Comparison of ENCODE assay signal across 12 mouse cellular contexts in the genomic region with DNA sequence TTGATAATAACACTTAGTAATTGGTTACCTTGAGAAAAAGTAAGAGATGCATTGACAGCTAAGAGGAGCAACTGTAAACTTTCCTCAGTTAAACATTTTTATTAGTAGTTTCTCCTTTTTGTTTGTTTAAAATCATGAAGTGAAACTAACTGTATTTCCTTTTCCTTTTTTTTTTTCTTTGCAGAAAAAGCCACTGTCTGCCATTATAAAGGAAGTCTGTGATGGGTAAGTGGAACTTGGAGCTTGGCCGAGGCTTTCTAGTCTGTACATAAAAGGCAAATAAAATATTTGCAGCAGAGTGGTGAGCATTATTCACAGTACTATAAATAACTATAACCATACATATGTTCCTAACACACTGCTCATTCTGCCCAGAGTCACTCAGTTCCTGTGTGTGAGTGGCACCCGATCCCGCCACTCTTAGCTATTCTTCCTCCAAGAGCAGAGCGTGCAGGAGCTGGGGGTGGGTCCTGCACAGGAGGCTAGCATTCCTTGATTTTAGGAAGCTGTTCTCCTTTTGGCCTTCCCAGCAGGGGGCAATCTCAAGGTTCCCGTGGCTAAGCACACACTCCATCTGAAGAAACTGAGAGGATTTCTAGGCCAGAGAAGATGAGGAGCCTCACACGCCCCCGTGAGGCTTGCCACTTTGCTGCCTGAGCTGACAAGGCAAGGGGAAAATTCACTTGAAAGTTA.
DNase-seq lines count a peak whose midpoint lies in the region; ATAC-seq and TF ChIP-seq lines count a peak whose summit lies in the region.
"Had no signal": no experiment of that assay in that cellular context is flagged by ENCODE, and none has a peak within 500 bp of the region (broad histone marks: within the 10 kb centered on the region; RNA-seq: fewer than 3 reads in every experiment).

No protein-coding gene starts in this region.

- no peak overlapping the region for H3K4me3 ChIP-seq in heart, embryonic 16.5 days (ENCODE audit: low read length)
- no peak overlapping the region for H3K4me3 ChIP-seq in embryonic facial prominence, embryonic 15.5 days (replicated peaks)
- no peak overlapping the region for H3K4me3 ChIP-seq in liver, postnatal 0 days (ENCODE audit: low read depth, low read length)
- H3K4me3 ChIP-seq: hindbrain, embryonic 15.5 days had no signal

- no peaks in the 10 kb centered on the region for H3K27me3 ChIP-seq in heart, embryonic 16.5 days (ENCODE audit: control insufficient read depth, insufficient read depth, low read length)
- H3K27me3 ChIP-seq in embryonic facial prominence, embryonic 15.5 days: no peaks in the 10 kb centered on the region
- H3K27me3 ChIP-seq in liver, postnatal 0 days (ENCODE audit: insufficient read depth, low read length): no peaks in the 10 kb centered on the region
- H3K27me3 ChIP-seq: hindbrain, embryonic 15.5 days had no signal

- H3K36me3 ChIP-seq in heart, embryonic 16.5 days (ENCODE audit: control insufficient read depth, insufficient read depth): no peaks in the 10 kb centered on the region
- H3K36me3 ChIP-seq in embryonic facial prominence, embryonic 15.5 days: no peaks in the 10 kb centered on the region
- peaks cover 5% of the 10 kb centered on the region; the same call in 1 of the 2 replicates for H3K36me3 ChIP-seq in liver, postnatal 0 days (replicated peaks; ENCODE audit: insufficient read depth, low read length)
- H3K36me3 ChIP-seq: G1E; hindbrain, embryonic 15.5 days had no signal

- no peaks in the 10 kb centered on the region for H3K9me3 ChIP-seq in heart, embryonic 16.5 days (replicated peaks; ENCODE audit: control insufficient read depth, low read length)
- H3K9me3 ChIP-seq in embryonic facial prominence, embryonic 15.5 days (replicated peaks): no peaks in the 10 kb centered on the region
- no peaks in the 10 kb centered on the region for H3K9me3 ChIP-seq in liver, postnatal 0 days (ENCODE audit: low read length)
- H3K9me3 ChIP-seq: G1E; hindbrain, embryonic 15.5 days had no signal

- no peak; the same call in 1 of the 2 replicates for TF ChIP-seq CTCF in liver, postnatal 0 days (IDR thresholded peaks at IDR 0.05; ENCODE audit: low read depth)

- peak overlapping the region; percentile 46; the same call in 1 of the 2 replicates for H3K4me2 ChIP-seq in heart, embryonic 16.5 days (ENCODE audit: low read depth, low read length)
- H3K4me2 ChIP-seq in embryonic facial prominence, embryonic 15.5 days (replicated peaks): no peak overlapping the region
- no peak overlapping the region for H3K4me2 ChIP-seq in liver, postnatal 0 days (ENCODE audit: low read depth, low read length)
- H3K4me2 ChIP-seq: hindbrain, embryonic 15.5 days had no signal

- no peak for TF ChIP-seq EP300 in liver, postnatal 0 days (IDR thresholded peaks at IDR 0.05; ENCODE audit: low read depth)

- H3K27ac ChIP-seq in heart, embryonic 16.5 days (ENCODE audit: low read length): 0 out of 2 replicates have a peak overlapping the region, but pooled peaks have one; percentile 9
- H3K27ac ChIP-seq in embryonic facial prominence, embryonic 15.5 days (replicated peaks): peak overlapping the region; percentile 74
- peak overlapping the region; percentile 17; the same call in 1 of the 2 replicates for H3K27ac ChIP-seq in liver, postnatal 0 days (ENCODE audit: low read depth)
- H3K27ac ChIP-seq: hindbrain, embryonic 15.5 days had no signal

- intact Hi-C loops in heart, postnatal 25 days (cut with DNase I): no loop called here

- peak; percentile 52 for ATAC-seq in heart, embryonic 16.5 days (replicated peaks; ENCODE audit: extremely low read depth, insufficient read depth, low FRiP score)
- peak; percentile 67; the same call in 1 of the 2 replicates for ATAC-seq in embryonic facial prominence, embryonic 15.5 days (ENCODE audit: insufficient number of reproducible peaks, low FRiP score, low TSS enrichment, low read depth)
- no peak for ATAC-seq in liver, postnatal 0 days

- no peak overlapping the region for H3K9ac ChIP-seq in heart, embryonic 16.5 days (ENCODE audit: low read length)
- no peak overlapping the region for H3K9ac ChIP-seq in embryonic facial prominence, embryonic 15.5 days
- no peak overlapping the region for H3K9ac ChIP-seq in liver, postnatal 0 days (replicated peaks)
- H3K9ac ChIP-seq: hindbrain, embryonic 15.5 days had no signal

- DNase-seq in heart, postnatal 25 days (ENCODE audit: low spot score): no peak
- DNase-seq in ES-CJ7 (ENCODE audit: low read depth, low spot score): peak; percentile 71
- no peak for DNase-seq in liver, postnatal 0 days
- no peak for DNase-seq in cerebellum, postnatal 4 days (ENCODE audit: low spot score in 2 of 2)
- no peak for DNase-seq in cerebellum, adult 11-12 months
- no peak for DNase-seq in thymus, postnatal 0 days (ENCODE audit: low spot score)
- DNase-seq: cerebellum, adult 9-10 months; right cerebral cortex, adult 18-20 months had no signal

- peaks cover 3% of the 10 kb centered on the region; the same call in 1 of the 2 replicates for H3K4me1 ChIP-seq in heart, embryonic 16.5 days (ENCODE audit: control insufficient read depth, insufficient read depth, low read length)
- H3K4me1 ChIP-seq in embryonic facial prominence, embryonic 15.5 days: peaks cover 5% of the 10 kb centered on the region
- H3K4me1 ChIP-seq in liver, postnatal 0 days (ENCODE audit: insufficient read depth): no peaks in the 10 kb centered on the region
- H3K4me1 ChIP-seq: hindbrain, embryonic 15.5 days had no signal

- 45% methylated on average over 7 of the region's 7 CpGs for WGBS in heart, embryonic 16.5 days
- 32% methylated on average over 7 of the region's 7 CpGs for WGBS in embryonic facial prominence, embryonic 15.5 days
- 54% methylated on average over 7 of the region's 7 CpGs for whole genome bisulfite sequencing in liver, postnatal 0 days (ENCODE audit: insufficient replicate concordance)

Comparison
In these comparisons a context has a peak if more than half of its experiments do, and no peak if none do; other contexts are left out.
1. H3K27ac ChIP-seq: peak in every context shown above with its lines; median percentile 74 in embryonic facial prominence, embryonic 15.5 days; 17 in liver, postnatal 0 days; 9 in heart, embryonic 16.5 days.